10 mouse cellular contexts compared by ENCODE assay signal in genomic region chr6:28425019-28425418, GRCm38 (mm10). TPM values are rescaled to one million over a fixed set of nuclear protein-coding genes. Genes with fewer than 3 reads are reported as not detected.
DNase-seq lines count a peak whose midpoint lies in the region; ATAC-seq and TF ChIP-seq lines count a peak whose summit lies in the region.
"Had no signal": no experiment of that assay in that cellular context is flagged by ENCODE, and none has a peak within 500 bp of the region (broad histone marks: within the 10 kb centered on the region; RNA-seq: fewer than 3 reads in every experiment).

No protein-coding gene starts in this region.

- peaks cover 18% of the 10 kb centered on the region for H3K36me3 ChIP-seq in heart, embryonic 11.5 days (ENCODE audit: control insufficient read depth, insufficient read depth, low read length)
- H3K36me3 ChIP-seq in embryonic facial prominence, embryonic 15.5 days = peaks cover 25% of the 10 kb centered on the region
- H3K36me3 ChIP-seq in liver, embryonic 13.5 days = peaks cover 31% of the 10 kb centered on the region

- no peak for TF ChIP-seq CTCF in bone marrow, adult 2 months (IDR thresholded peaks at IDR 0.05; ENCODE audit: control insufficient read depth, insufficient read depth, low read length)

- 63% methylated on average over 6 of the region's 6 CpGs for WGBS in heart, embryonic 11.5 days (ENCODE audit: insufficient replicate concordance)
- WGBS in bone marrow, adult 2 months = 79% methylated on average over 6 of the region's 6 CpGs
- WGBS in embryonic facial prominence, embryonic 15.5 days = 84% methylated on average over 6 of the region's 6 CpGs
- 68% methylated on average over 6 of the region's 6 CpGs for WGBS in liver, embryonic 13.5 days (ENCODE audit: insufficient replicate concordance)

- H3K27ac ChIP-seq in heart, embryonic 11.5 days (ENCODE audit: low read depth, low read length) = peak overlapping the region; percentile 59
- H3K27ac ChIP-seq in bone marrow, adult 2 months (ENCODE audit: control insufficient read depth, insufficient read depth, low read depth, low read length, poor library complexity) = no peak overlapping the region
- H3K27ac ChIP-seq in embryonic facial prominence, embryonic 15.5 days (replicated peaks) = no peak overlapping the region
- H3K27ac ChIP-seq in liver, embryonic 13.5 days = peak overlapping the region; percentile 94

- no peak for ATAC-seq in heart, embryonic 11.5 days (replicated peaks; ENCODE audit: insufficient number of reproducible peaks, low FRiP score, low TSS enrichment)
- no peak for ATAC-seq in embryonic facial prominence, embryonic 15.5 days (ENCODE audit: insufficient number of reproducible peaks, low FRiP score, low TSS enrichment, low read depth)
- ATAC-seq in liver, embryonic 13.5 days (ENCODE audit: low read depth) = no peak

- H3K4me2 ChIP-seq in heart, embryonic 11.5 days = peak overlapping the region; percentile 74
- H3K4me2 ChIP-seq in embryonic facial prominence, embryonic 15.5 days (replicated peaks) = peak overlapping the region; percentile 64
- peak overlapping the region; percentile 95 for H3K4me2 ChIP-seq in liver, embryonic 13.5 days

- no peaks in the 10 kb centered on the region for H3K9me3 ChIP-seq in heart, embryonic 11.5 days (replicated peaks; ENCODE audit: control insufficient read depth, low read length)
- no peaks in the 10 kb centered on the region for H3K9me3 ChIP-seq in embryonic facial prominence, embryonic 15.5 days (replicated peaks)
- H3K9me3 ChIP-seq in liver, embryonic 13.5 days (replicated peaks) = no peaks in the 10 kb centered on the region

- peak overlapping the region; percentile 95 for H3K4me3 ChIP-seq in heart, embryonic 11.5 days (ENCODE audit: low read depth, low read length)
- H3K4me3 ChIP-seq in bone marrow, adult 2 months (replicated peaks; ENCODE audit: control insufficient read depth, low read depth, low read length) = peak overlapping the region; percentile 97
- 0 out of 2 replicates have a peak overlapping the region, but pooled peaks have one; percentile 3 for H3K4me3 ChIP-seq in embryonic facial prominence, embryonic 15.5 days (replicated peaks)
- peak overlapping the region; percentile 99 for H3K4me3 ChIP-seq in liver, embryonic 13.5 days (replicated peaks)

- H3K4me1 ChIP-seq in heart, embryonic 11.5 days (ENCODE audit: control insufficient read depth, insufficient read depth, low read length) = peaks cover 26% of the 10 kb centered on the region
- no peaks in the 10 kb centered on the region; the same call in none of the 2 replicates for H3K4me1 ChIP-seq in bone marrow, adult 2 months (ENCODE audit: control insufficient read depth, insufficient read depth, low read length)
- H3K4me1 ChIP-seq in embryonic facial prominence, embryonic 15.5 days = peaks cover 38% of the 10 kb centered on the region
- peaks cover 54% of the 10 kb centered on the region for H3K4me1 ChIP-seq in liver, embryonic 13.5 days (replicated peaks)

- no peaks in the 10 kb centered on the region for H3K27me3 ChIP-seq in heart, embryonic 11.5 days (ENCODE audit: control insufficient read depth, insufficient read depth, low read length)
- no peaks in the 10 kb centered on the region for H3K27me3 ChIP-seq in embryonic facial prominence, embryonic 15.5 days
- no peaks in the 10 kb centered on the region for H3K27me3 ChIP-seq in liver, embryonic 13.5 days

- peak overlapping the region; percentile 49 for H3K9ac ChIP-seq in heart, embryonic 11.5 days (ENCODE audit: low read depth, low read length)
- no peak overlapping the region for H3K9ac ChIP-seq in embryonic facial prominence, embryonic 15.5 days
- H3K9ac ChIP-seq in liver, embryonic 13.5 days = peak overlapping the region; percentile 99

- no peak for TF ChIP-seq POLR2A in bone marrow, adult 2 months (IDR thresholded peaks at IDR 0.05; ENCODE audit: borderline replicate concordance, control insufficient read depth, low read depth, low read length)

- DNase-seq in heart, adult 9 months (ENCODE audit: low spot score in 2 of 2) = no peak
- peak; percentile 15 for DNase-seq in liver, embryonic 13.5 days
- DNase-seq in Muller cell, postnatal 12 days (ENCODE audit: inconsistent ontology term) = no peak
- DNase-seq in c-Kit-positive CD71-positive TER-119-positive erythroid progenitor cells, embryonic 14.5 days (ENCODE audit: low spot score) = no peak
- DNase-seq in right cerebral cortex, postnatal 25 days = no peak
- DNase-seq: adrenal gland, postnatal 25 days; thymus, adult 18-20 months had no signal

RNA-seq across cellular contexts. Expression of gene Arf5, which starts 1.7 kb away (rescaled TPM):
- polyA plus RNA-seq in heart, embryonic 11.5 days (2014; fragmentation: Nextera tagmentation; extraction: Ambion mirVana) = 243 and 281 TPM in 2 replicates
- 529 and 753 TPM in 2 replicates for polyA plus RNA-seq in bone marrow, adult 2 months (2011; ENCODE audit: insufficient read depth, insufficient read length, low replicate concordance, missing spikeins)
- polyA plus RNA-seq in embryonic facial prominence, embryonic 15.5 days (2015; fragmentation: Nextera tagmentation; extraction: Ambion mirVana) = 419 and 430 TPM in 2 replicates
- polyA plus RNA-seq in liver, embryonic 13.5 days (2015; fragmentation: Nextera tagmentation; extraction: Ambion mirVana) = 388 and 403 TPM in 2 replicates

RNA-seq across cellular contexts. Expression of gene Fscn3, which starts 2.6 kb away (rescaled TPM):
- polyA plus RNA-seq in heart, embryonic 11.5 days (2014; fragmentation: Nextera tagmentation; extraction: Ambion mirVana) = not detected in 2 replicates
- not detected in 2 replicates for polyA plus RNA-seq in bone marrow, adult 2 months (2011; ENCODE audit: insufficient read depth, insufficient read length, low replicate concordance, missing spikeins)
- not detected in 2 replicates for polyA plus RNA-seq in embryonic facial prominence, embryonic 15.5 days (2015; fragmentation: Nextera tagmentation; extraction: Ambion mirVana)
- 0.44 and 1.2 TPM in 2 replicates for polyA plus RNA-seq in liver, embryonic 13.5 days (2015; fragmentation: Nextera tagmentation; extraction: Ambion mirVana)

RNA-seq across cellular contexts. Expression of gene Gcc1, which starts 3.2 kb away (rescaled TPM):
- polyA plus RNA-seq in heart, embryonic 11.5 days (2014; fragmentation: Nextera tagmentation; extraction: Ambion mirVana) = 4.0 and 4.4 TPM in 2 replicates
- 6.8 and 7.0 TPM in 2 replicates for polyA plus RNA-seq in bone marrow, adult 2 months (2011; ENCODE audit: insufficient read depth, insufficient read length, low replicate concordance, missing spikeins)
- polyA plus RNA-seq in embryonic facial prominence, embryonic 15.5 days (2015; fragmentation: Nextera tagmentation; extraction: Ambion mirVana) = 9.6 and 10.5 TPM in 2 replicates
- 3.7 and 4.4 TPM in 2 replicates for polyA plus RNA-seq in liver, embryonic 13.5 days (2015; fragmentation: Nextera tagmentation; extraction: Ambion mirVana)

RNA-seq across cellular contexts. Expression of gene Pax4, which starts 24.1 kb away (rescaled TPM):
- not detected in 2 replicates for polyA plus RNA-seq in heart, embryonic 11.5 days (2014; fragmentation: Nextera tagmentation; extraction: Ambion mirVana)
- polyA plus RNA-seq in bone marrow, adult 2 months (2011; ENCODE audit: insufficient read depth, insufficient read length, low replicate concordance, missing spikeins) = not detected in 2 replicates
- polyA plus RNA-seq in embryonic facial prominence, embryonic 15.5 days (2015; fragmentation: Nextera tagmentation; extraction: Ambion mirVana) = not detected in 2 replicates
- polyA plus RNA-seq in liver, embryonic 13.5 days (2015; fragmentation: Nextera tagmentation; extraction: Ambion mirVana) = not detected in 2 replicates

RNA-seq across cellular contexts. Expression of gene Zfp800, which starts 27.2 kb away (rescaled TPM):
- 12.1 and 17.7 TPM in 2 replicates for polyA plus RNA-seq in heart, embryonic 11.5 days (2014; fragmentation: Nextera tagmentation; extraction: Ambion mirVana)
- polyA plus RNA-seq in bone marrow, adult 2 months (2011; ENCODE audit: insufficient read depth, insufficient read length, low replicate concordance, missing spikeins) = 10.0 and 10.3 TPM in 2 replicates
- polyA plus RNA-seq in embryonic facial prominence, embryonic 15.5 days (2015; fragmentation: Nextera tagmentation; extraction: Ambion mirVana) = 20.6 and 23.3 TPM in 2 replicates
- polyA plus RNA-seq in liver, embryonic 13.5 days (2015; fragmentation: Nextera tagmentation; extraction: Ambion mirVana) = 33.3 and 38.4 TPM in 2 replicates

Comparison
In these comparisons a context has a peak if more than half of its experiments do, and no peak if none do; other contexts are left out.
1. H3K27ac ChIP-seq: peak in heart, embryonic 11.5 days (single experiment) and liver, embryonic 13.5 days (single experiment); none in bone marrow, adult 2 months (single experiment) and embryonic facial prominence, embryonic 15.5 days (single experiment).
2. H3K4me3 ChIP-seq: peak in every context shown above with its lines; median percentile 99 in liver, embryonic 13.5 days; 97 in bone marrow, adult 2 months; 95 in heart, embryonic 11.5 days; 3 in embryonic facial prominence, embryonic 15.5 days.
3. Peak in every context shown above with its lines, with median percentiles within 50 percentile points of each other: H3K4me2 ChIP-seq.